Mouse (Mus musculus) CH12.LX (cell line): Measurements from ENCODE around the gene Hnrnpd. TPM values are rescaled to one million over a fixed set of nuclear protein-coding genes. Genes with fewer than 3 reads are reported as not detected.

Experiments used
- DNase-seq: peaks from one replicate; pipeline ENCODE4 v3.0.0-alpha.2; 2013; ENCODE audit errors: extremely low read depth
- H3K27ac ChIP-seq: 2 replicates; pipeline ENCODE4 v1.5.1; 2012; ENCODE audit warnings: low read depth, mild to moderate bottlenecking, control low read depth, moderate library complexity; ENCODE audit not compliant: insufficient read depth
- H3K27me3 ChIP-seq: replicated peaks from 2 replicates; pipeline ENCODE3; 2012; ENCODE audit warnings: inconsistent platforms
- H3K36me3 ChIP-seq, 2 experiments: replicated peaks in 1 of 2; 2 replicates each; pipeline versions ENCODE3 to v1.6.1; 2012; ENCODE audit warnings: inconsistent platforms in 1 of 2, low read length in 1 of 2, mild to moderate bottlenecking in 1 of 2, mixed read lengths in 1 of 2, moderate library complexity in 1 of 2; ENCODE audit not compliant: control insufficient read depth in 1 of 2, insufficient read depth in 1 of 2
- H3K4me1 ChIP-seq, 2 experiments: 2 replicates each; pipeline ENCODE4 v1.6.1; 2012; ENCODE audit warnings: inconsistent platforms in 1 of 2, moderate library complexity in 1 of 2; ENCODE audit not compliant: insufficient read depth in 2 of 2, control insufficient read depth in 1 of 2
- H3K4me2 ChIP-seq: 2 replicates; pipeline ENCODE4 v1.6.1; 2012; ENCODE audit warnings: low read depth, mild to moderate bottlenecking, control low read depth; ENCODE audit not compliant: poor library complexity, insufficient read depth, severe bottlenecking
- H3K4me3 ChIP-seq, 3 experiments: fragments of 150-350 bp in 1 of 3; sonication (generic) in 1 of 3; replicated peaks in 1 of 3; 2 replicates each; pipeline versions ENCODE3 to v1.5.1; 2011 to 2012; ENCODE audit warnings: low read depth in 2 of 3, low read length in 2 of 3, mild to moderate bottlenecking in 2 of 3, moderate library complexity in 2 of 3, control low read depth in 1 of 3, improper control_type of control experiment in 1 of 3, inconsistent platforms in 1 of 3, mixed read lengths in 1 of 3; ENCODE audit not compliant: poor library complexity in 1 of 3
- H3K79me2 ChIP-seq: replicated peaks from 2 replicates; pipeline ENCODE4 v1.6.1; 2012; ENCODE audit warnings: mild to moderate bottlenecking, moderate library complexity; ENCODE audit not compliant: control insufficient read depth, poor library complexity, insufficient read depth, severe bottlenecking; ENCODE audit errors: extremely low read depth
- H3K9ac ChIP-seq: 2 replicates; pipeline ENCODE4 v1.6.1; 2012; ENCODE audit warnings: low read depth, mild to moderate bottlenecking, control low read depth, moderate library complexity; ENCODE audit not compliant: insufficient read depth
- H3K9me3 ChIP-seq: replicated peaks from 2 replicates; pipeline ENCODE3; 2012; ENCODE audit warnings: low read length, inconsistent platforms, mixed read lengths
- BHLHE40 ChIP-seq: IDR thresholded peaks from 2 replicates; pipeline ENCODE4 v1.6.1; 2011; ENCODE audit warnings: mild to moderate bottlenecking, low read depth, low read length, improper control_type of control experiment
- CHD2 ChIP-seq: IDR thresholded peaks from 2 replicates; pipeline ENCODE4 v1.6.1; 2011; ENCODE audit warnings: low read length, improper control_type of control experiment
- E2F4 ChIP-seq: IDR thresholded peaks from 2 replicates; pipeline ENCODE4 v1.6.1; 2011; ENCODE audit warnings: low read depth, low read length, improper control_type of control experiment; ENCODE audit not compliant: insufficient replicate concordance
- ELF1 ChIP-seq: IDR thresholded peaks from 2 replicates; pipeline ENCODE4 v1.6.1; 2014; ENCODE audit warnings: low read depth, mild to moderate bottlenecking, inconsistent platforms, low read length, improper control_type of control experiment
- ETS1 ChIP-seq: conservative IDR thresholded peaks from 2 replicates; pipeline ENCODE4 v1.6.1; 2012; ENCODE audit warnings: low read depth, mild to moderate bottlenecking, inconsistent platforms, low read length, improper control_type of control experiment, moderate library complexity
- HCFC1 ChIP-seq: IDR thresholded peaks from 2 replicates; pipeline ENCODE4 v1.6.1; 2012; ENCODE audit warnings: low read depth, mild to moderate bottlenecking, inconsistent platforms, low read length, improper control_type of control experiment
- IRF4 ChIP-seq: IDR thresholded peaks from 2 replicates; pipeline ENCODE4 v1.6.1; 2014; ENCODE audit warnings: low read depth, mild to moderate bottlenecking, inconsistent platforms, low read length, improper control_type of control experiment
- MXI1 ChIP-seq: IDR thresholded peaks from 2 replicates; pipeline ENCODE4 v1.6.1; 2011; ENCODE audit warnings: mild to moderate bottlenecking, low read depth, low read length, improper control_type of control experiment
- NELFE ChIP-seq: IDR thresholded peaks from 2 replicates; pipeline ENCODE4 v1.6.1; 2011; ENCODE audit warnings: low read depth, low read length, improper control_type of control experiment
- NRF1 ChIP-seq: IDR thresholded peaks from 2 replicates; pipeline ENCODE4 v1.6.1; 2014; ENCODE audit warnings: low read depth, mild to moderate bottlenecking, inconsistent platforms, low read length, improper control_type of control experiment, moderate library complexity
- PAX5 ChIP-seq: IDR thresholded peaks from 2 replicates; pipeline ENCODE4 v1.6.1; 2012; ENCODE audit warnings: low read length, inconsistent platforms, mixed read lengths
- RCOR1 ChIP-seq: conservative IDR thresholded peaks from 2 replicates; pipeline ENCODE4 v1.6.1; 2012; ENCODE audit warnings: low read depth, mild to moderate bottlenecking, inconsistent platforms, low read length, improper control_type of control experiment
- SIN3A ChIP-seq: IDR thresholded peaks from 2 replicates; pipeline ENCODE4 v1.6.1; 2012; ENCODE audit warnings: low read length, improper control_type of control experiment, inconsistent platforms
- TBP ChIP-seq: conservative IDR thresholded peaks from 2 replicates; pipeline ENCODE4 v1.6.1; 2011; ENCODE audit warnings: low read depth, low read length, improper control_type of control experiment
- TCF12 ChIP-seq: IDR thresholded peaks from 2 replicates; pipeline ENCODE4 v1.6.1; 2014; ENCODE audit warnings: low read depth, mild to moderate bottlenecking, inconsistent platforms, low read length, improper control_type of control experiment
- ZMIZ1 ChIP-seq: IDR thresholded peaks from 2 replicates; pipeline ENCODE4 v1.6.1; 2012; ENCODE audit warnings: low read depth, mild to moderate bottlenecking, inconsistent platforms, low read length, improper control_type of control experiment
- dilution Hi-C: fragments of 300-500 bp; cut with MboI; formaldehyde crosslinking; loops from 2 replicates; pipeline ENCODE4 v1.14.3; 2020; ENCODE audit warnings: low sequenced_read_pairs; ENCODE audit not compliant: extremely low pct_unique_long_range_greater_than_20kb, extremely low pct_ligation_motif_present
- in situ Hi-C: fragments of 300-500 bp; cut with MboI; formaldehyde crosslinking; loops from 3 replicates; pipeline ENCODE4 v1.14.3; 2019; ENCODE audit warnings: low sequenced_read_pairs, low pct_ligation_motif_present, low pct_unique_long_range_greater_than_20kb, mixed read lengths
- polyA plus RNA-seq: library from polyadenylated mRNA; unstranded; fragments of >175 nt; gene quantifications from 2 replicates; pipeline ENCODE4 v1.2.1, GENCODE M21; 2012; ENCODE audit warnings: low read depth; ENCODE audit not compliant: insufficient read length
- total RNA-seq, 2 experiments: library from RNA; depleted of rRNA; stranded (reverse); fragments of 300-350 nt in 1 of 2; fragments of >200 nt in 1 of 2; gene quantifications; 2 replicates each; pipeline ENCODE4 v1.2.3; 2012 to 2014

Hnrnpd gene
- total and polyA plus RNA-seq, 3 experiments = 19.0 to 319 (median 41.3) TPM

- H3K9me3 ChIP-seq = peaks cover 3% of the 10 kb centered on the region
- TF ChIP-seq IRF4 = 0 out of 2 replicates have a peak, but pooled peaks have one; percentile 10
- peak; percentile 49; the same call in 1 of the 2 replicates for TF ChIP-seq E2F4
- TF ChIP-seq TCF12 = peak; percentile 28; the same call in 1 of the 2 replicates
- TF ChIP-seq RCOR1 = no peak
- TF ChIP-seq NRF1 = 0 out of 2 replicates have a peak, but pooled peaks have one; percentile 6
- TF ChIP-seq PAX5 = no peak
- TF ChIP-seq SIN3A = peak; percentile 36
- 0 out of 2 replicates have a peak, but pooled peaks have one; percentile 34 for TF ChIP-seq NELFE
- 0 out of 2 replicates have a peak, but pooled peaks have one; percentile 27 for TF ChIP-seq BHLHE40
- TF ChIP-seq ELF1 = 0 out of 2 replicates have a peak, but pooled peaks have one; percentile 32
- TF ChIP-seq TBP = 0 out of 2 replicates have a peak, but pooled peaks have one; percentile 16
- peak; percentile 4; the same call in 1 of the 2 replicates for TF ChIP-seq HCFC1
- no peak for TF ChIP-seq ETS1
- TF ChIP-seq MXI1 = peak; percentile 74; the same call in 1 of the 2 replicates
- peak; percentile 72 for TF ChIP-seq CHD2
- H3K36me3 ChIP-seq = peaks cover 6 to 31% of the 10 kb centered on the region in 2 experiments
- H3K9ac ChIP-seq = peak overlapping the region; percentile 100
- dilution Hi-C loops = no loop called here
- H3K4me2 ChIP-seq = peak overlapping the region; percentile 92
- DNase-seq = peak; percentile 79
- in situ Hi-C loops = no loop called here
- H3K79me2 ChIP-seq = peaks cover 55% of the 10 kb centered on the region
- peak overlapping the region; percentile 74 to 99 (median 97) for H3K4me3 ChIP-seq
- no peaks in the 10 kb centered on the region for H3K27me3 ChIP-seq
- peak overlapping the region; percentile 97 for H3K27ac ChIP-seq
- H3K4me1 ChIP-seq = peaks cover 6 to 35% of the 10 kb centered on the region in 2 experiments; a peak in 3 of 4 replicates
Measured at GRCm38 (mm10) chr5:99977516-99978301, 1.0 kb downstream of the Hnrnpd start.

- DNase-seq = peak; percentile 47
- H3K36me3 ChIP-seq = peaks cover 7 to 34% of the 10 kb centered on the region in 2 experiments
- peaks cover 64% of the 10 kb centered on the region for H3K79me2 ChIP-seq
- H3K27me3 ChIP-seq = no peaks in the 10 kb centered on the region
- H3K9me3 ChIP-seq = peaks cover 3% of the 10 kb centered on the region
- peak overlapping the region; percentile 100 for H3K9ac ChIP-seq
- peaks cover 6 to 29% of the 10 kb centered on the region in 2 experiments; a peak in 3 of 4 replicates for H3K4me1 ChIP-seq
- TF ChIP-seq SIN3A (peak; percentile 50), ZMIZ1 (no peak)
- H3K4me2 ChIP-seq = peak overlapping the region; percentile 92
- no peak overlapping the region for H3K27ac ChIP-seq
- in situ Hi-C loops (no loop called here), dilution Hi-C loops (no loop called here)
- H3K4me3 ChIP-seq = peak overlapping the region; percentile 74 to 99 (median 97)
Measured at GRCm38 (mm10) chr5:99976334-99976955, 2.3 kb downstream of the Hnrnpd start.
